Comparison of ENCODE assay signal across 8 mouse cellular contexts in the genomic region with DNA sequence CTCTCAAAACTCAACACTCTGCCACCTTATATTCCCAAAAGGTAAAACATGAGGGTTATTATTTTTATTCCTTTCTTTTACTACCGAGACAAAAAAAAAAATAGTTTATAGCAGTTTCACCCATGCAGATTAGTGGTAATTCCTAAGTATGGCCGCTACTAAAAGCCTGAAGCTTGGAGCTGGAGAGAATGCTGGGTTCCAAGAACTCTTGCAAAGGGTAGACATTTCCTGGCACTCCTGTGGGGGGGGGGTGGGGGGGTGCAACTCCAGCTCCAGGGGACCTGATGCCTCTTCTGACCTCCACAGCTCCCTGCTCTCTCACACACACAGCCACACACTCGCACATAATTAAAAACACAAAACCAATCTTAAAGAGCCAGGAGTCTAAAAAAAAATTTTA. TPM values are rescaled to one million over a fixed set of nuclear protein-coding genes. Genes with fewer than 3 reads are reported as not detected.
DNase-seq lines count a peak whose midpoint lies in the region; ATAC-seq and TF ChIP-seq lines count a peak whose summit lies in the region.

No protein-coding gene starts in this region.

- ATAC-seq in embryonic facial prominence, embryonic 15.5 days (ENCODE audit: insufficient number of reproducible peaks, low FRiP score, low TSS enrichment, low read depth) = no peak
- no peak for ATAC-seq in limb, embryonic 11.5 days (ENCODE audit: insufficient number of reproducible peaks, low FRiP score, low TSS enrichment, low read depth)
- no peak for ATAC-seq in neural tube, embryonic 15.5 days (ENCODE audit: low FRiP score)

- peak overlapping the region; percentile 45 for H3K27ac ChIP-seq in liver, adult 2 months (replicated peaks; ENCODE audit: insufficient read depth, low read depth, low read length)
- H3K27ac ChIP-seq in embryonic facial prominence, embryonic 15.5 days (replicated peaks) = peak overlapping the region; percentile 55; the same call in 1 of the 2 replicates
- H3K27ac ChIP-seq in limb, embryonic 11.5 days (replicated peaks; ENCODE audit: low read depth, low read length) = no peak overlapping the region
- 0 out of 2 replicates have a peak overlapping the region, but pooled peaks have one; percentile 71 for H3K27ac ChIP-seq in neural tube, embryonic 15.5 days (replicated peaks)

- no peaks in the 10 kb centered on the region for H3K9me3 ChIP-seq in embryonic facial prominence, embryonic 15.5 days (replicated peaks)
- no peaks in the 10 kb centered on the region for H3K9me3 ChIP-seq in limb, embryonic 11.5 days (ENCODE audit: control insufficient read depth, low read length)
- H3K9me3 ChIP-seq in neural tube, embryonic 15.5 days (replicated peaks) = 0 out of 2 replicates have a peak, but pooled peaks cover 4% of the 10 kb centered on the region

- peak overlapping the region; percentile 69 for H3K4me3 ChIP-seq in liver, adult 2 months (ENCODE audit: insufficient read depth, low read depth, low read length)
- H3K4me3 ChIP-seq in embryonic facial prominence, embryonic 15.5 days (replicated peaks) = peak overlapping the region; percentile 64
- peak overlapping the region; percentile 81 for H3K4me3 ChIP-seq in limb, embryonic 11.5 days (ENCODE audit: low read depth, low read length)
- peak overlapping the region; percentile 80 for H3K4me3 ChIP-seq in neural tube, embryonic 15.5 days (replicated peaks)

- no peak for TF ChIP-seq POLR2A in liver, adult 2 months (IDR thresholded peaks at IDR 0.05; ENCODE audit: extremely low read depth, insufficient read depth, low read length)

- H3K27me3 ChIP-seq in liver, adult 2 months (ENCODE audit: control insufficient read depth, insufficient read depth, low read length) = no peaks in the 10 kb centered on the region
- no peaks in the 10 kb centered on the region for H3K27me3 ChIP-seq in embryonic facial prominence, embryonic 15.5 days
- no peaks in the 10 kb centered on the region for H3K27me3 ChIP-seq in limb, embryonic 11.5 days (ENCODE audit: control insufficient read depth, insufficient read depth, low read length)
- no peaks in the 10 kb centered on the region for H3K27me3 ChIP-seq in neural tube, embryonic 15.5 days (replicated peaks)

- peaks cover 10% of the 10 kb centered on the region; the same call in 1 of the 2 replicates for H3K36me3 ChIP-seq in liver, adult 2 months (ENCODE audit: control insufficient read depth, insufficient read depth, low read length)
- peaks cover 30% of the 10 kb centered on the region for H3K36me3 ChIP-seq in embryonic facial prominence, embryonic 15.5 days
- peaks cover 5% of the 10 kb centered on the region; the same call in 1 of the 2 replicates for H3K36me3 ChIP-seq in limb, embryonic 11.5 days (ENCODE audit: control insufficient read depth, insufficient read depth, low read length)
- H3K36me3 ChIP-seq in neural tube, embryonic 15.5 days = peaks cover 25% of the 10 kb centered on the region

- no peak for DNase-seq in liver, adult 2 months (ENCODE audit: extremely low read depth, low read depth, low spot score)
- no peak for DNase-seq in liver
- no peak for DNase-seq in limb, embryonic 11.5 days (ENCODE audit: low spot score)
- no peak for DNase-seq in layer of hippocampus, adult 9-11 months
- DNase-seq in ovary, adult 18-20 months (ENCODE audit: low spot score) = no peak
- no peak for DNase-seq in thymus, postnatal 25 days

- H3K4me2 ChIP-seq in embryonic facial prominence, embryonic 15.5 days (replicated peaks) = peak overlapping the region; percentile 71
- peak overlapping the region; percentile 58 for H3K4me2 ChIP-seq in limb, embryonic 11.5 days (ENCODE audit: low read depth, severe bottlenecking)
- peak overlapping the region; percentile 82 for H3K4me2 ChIP-seq in neural tube, embryonic 15.5 days

- H3K9ac ChIP-seq in liver, adult 2 months (ENCODE audit: low read depth, low read length) = no peak overlapping the region; the same call in 1 of the 2 replicates
- peak overlapping the region; percentile 71 for H3K9ac ChIP-seq in embryonic facial prominence, embryonic 15.5 days
- H3K9ac ChIP-seq in limb, embryonic 11.5 days (ENCODE audit: low read length) = peak overlapping the region; percentile 92
- H3K9ac ChIP-seq in neural tube, embryonic 15.5 days (replicated peaks) = peak overlapping the region; percentile 81

- H3K79me2 ChIP-seq in liver, adult 2 months (ENCODE audit: control insufficient read depth, insufficient read depth, low read length) = no peaks in the 10 kb centered on the region

- no peak for TF ChIP-seq CTCF in liver, adult 2 months (IDR thresholded peaks at IDR 0.05; ENCODE audit: low read depth, low read length)

- H3K4me1 ChIP-seq in liver, adult 2 months (ENCODE audit: control insufficient read depth, insufficient read depth, low read length) = peaks cover 19% of the 10 kb centered on the region
- H3K4me1 ChIP-seq in embryonic facial prominence, embryonic 15.5 days = peaks cover 30% of the 10 kb centered on the region
- peaks cover 12% of the 10 kb centered on the region; the same call in 1 of the 2 replicates for H3K4me1 ChIP-seq in limb, embryonic 11.5 days (ENCODE audit: control insufficient read depth, insufficient read depth, low read length)
- H3K4me1 ChIP-seq in neural tube, embryonic 15.5 days = peaks cover 38% of the 10 kb centered on the region

- 27% methylated on average over 3 of the region's 3 CpGs for WGBS in liver, adult 2 months
- 26% methylated on average over 3 of the region's 3 CpGs for WGBS in embryonic facial prominence, embryonic 15.5 days
- WGBS in limb, embryonic 11.5 days = 45% methylated on average over 3 of the region's 3 CpGs
- 55% methylated on average over 3 of the region's 3 CpGs for WGBS in neural tube, embryonic 15.5 days

RNA-seq across cellular contexts. Expression of a gene that starts 1.1 kb away (rescaled TPM):
- total RNA-seq in liver, adult 2 months (2014; rRNA removed) = 252 and 253 TPM in 2 replicates
- polyA plus RNA-seq in liver, adult 2 months (2012; rRNA removed) = 719 and 995 TPM in 2 replicates
- 714 and 731 TPM in 2 replicates for polyA plus RNA-seq in embryonic facial prominence, embryonic 15.5 days (2015; fragmentation: Nextera tagmentation; extraction: Ambion mirVana)
- polyA plus RNA-seq in limb, embryonic 11.5 days (2014; fragmentation: Nextera tagmentation; extraction: Ambion mirVana) = 838 and 884 TPM in 2 replicates
- polyA plus RNA-seq in neural tube, embryonic 15.5 days (2015; fragmentation: Nextera tagmentation; extraction: Ambion mirVana) = 1,021 and 1,056 TPM in 2 replicates

RNA-seq across cellular contexts. Expression of a gene that starts 32.6 kb away (rescaled TPM):
- total RNA-seq in liver, adult 2 months (2014; rRNA removed) = 1.5 and 1.8 TPM in 2 replicates
- polyA plus RNA-seq in liver, adult 2 months (2012; rRNA removed) = 2.5 and 4.5 TPM in 2 replicates
- polyA plus RNA-seq in embryonic facial prominence, embryonic 15.5 days (2015; fragmentation: Nextera tagmentation; extraction: Ambion mirVana) = 11.2 and 14.4 TPM in 2 replicates
- 2.1 and 2.7 TPM in 2 replicates for polyA plus RNA-seq in limb, embryonic 11.5 days (2014; fragmentation: Nextera tagmentation; extraction: Ambion mirVana)
- 1.8 and 2.5 TPM in 2 replicates for polyA plus RNA-seq in neural tube, embryonic 15.5 days (2015; fragmentation: Nextera tagmentation; extraction: Ambion mirVana)
